Mouse (Mus musculus): ENCODE measurements around the gene Cd300ld4. TPM values are rescaled to one million over a fixed set of nuclear protein-coding genes. Genes with fewer than 3 reads are reported as not detected.
"Not testable (repeated sequence)": the region's sequence is repeated elsewhere in the genome, so short reads cannot be mapped to it uniquely, and the experiment has no call there.

Cd300ld4 gene
- total RNA-seq (2015; ENCODE audit: low replicate concordance) (1.7 TPM in 1 of 2 replicates, not detected in the other), total RNA-seq (2017; ENCODE audit: low replicate concordance) (2.1 TPM in 1 of 2 replicates, not detected in the other)

DNA sequence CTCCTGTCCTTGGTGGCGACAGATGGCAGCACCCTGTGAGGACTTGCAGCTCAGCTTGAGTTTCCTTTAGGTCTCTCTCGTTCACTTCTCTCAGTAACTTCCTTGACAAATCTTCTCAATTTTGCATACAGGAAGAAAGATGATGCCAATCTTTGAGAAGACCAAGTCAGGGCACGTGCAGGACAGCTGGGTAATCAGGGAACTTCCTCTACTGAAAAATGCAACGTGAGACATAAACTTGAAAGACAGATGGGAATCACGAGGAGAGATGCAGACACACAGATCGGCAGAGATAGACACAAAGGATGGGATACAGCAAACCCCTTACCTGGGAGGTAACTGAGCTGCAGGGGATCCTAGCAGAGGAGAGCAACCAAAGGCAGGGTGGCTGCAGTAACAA, at the start of gene Cd300ld4:
Gene Cd300ld4 (minus strand): TSS at position 101 of the 400 bp plus-strand sequence.
- not testable (repeated sequence) for ATAC-seq (replicated peaks; ENCODE audit: low FRiP score, poor library complexity, severe bottlenecking)

DNA sequence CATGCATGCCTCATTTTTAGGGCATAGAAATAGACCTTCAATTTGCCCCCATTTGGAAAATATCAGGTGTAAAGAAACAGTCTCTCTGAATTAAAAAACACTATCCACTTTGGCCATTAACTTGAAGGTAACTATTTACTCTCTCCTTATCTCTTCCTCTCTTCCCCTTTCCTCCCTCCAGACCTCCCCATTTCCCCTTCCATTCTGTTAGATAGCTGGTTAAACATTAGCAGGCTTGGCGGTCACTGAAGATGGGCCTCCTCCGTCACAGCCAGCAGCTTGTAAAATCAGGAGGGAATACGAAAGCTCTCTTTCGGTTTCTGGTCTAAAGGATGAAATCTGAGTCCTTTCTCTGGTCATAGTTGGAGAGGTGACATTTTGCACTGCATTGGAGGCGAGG, 49.0 kb upstream of the Cd300ld4 start:
- ATAC-seq (replicated peaks; ENCODE audit: low FRiP score, poor library complexity, severe bottlenecking), result no peak

DNA sequence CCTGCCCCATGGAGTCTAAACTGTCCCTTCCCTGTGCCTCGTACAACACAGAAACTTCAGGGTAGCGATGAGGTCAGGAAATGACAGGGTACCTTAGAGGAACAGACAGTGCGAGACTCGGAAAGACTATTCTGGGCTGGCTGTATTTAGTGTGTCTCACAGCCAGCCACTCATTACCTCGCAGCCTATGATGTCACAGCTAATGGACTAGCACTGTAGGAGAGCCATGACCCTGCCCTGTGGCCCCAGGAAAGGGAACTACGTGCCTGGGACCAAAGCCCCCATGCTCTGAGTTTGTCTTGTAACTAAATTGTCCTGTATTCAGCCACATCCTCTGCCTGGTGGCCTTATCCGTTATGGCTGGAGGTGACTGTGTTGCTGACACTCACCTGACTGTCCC, 48.6 kb upstream of the Cd300ld4 start:
- ATAC-seq (replicated peaks; ENCODE audit: low FRiP score, poor library complexity, severe bottlenecking), result no peak

DNA sequence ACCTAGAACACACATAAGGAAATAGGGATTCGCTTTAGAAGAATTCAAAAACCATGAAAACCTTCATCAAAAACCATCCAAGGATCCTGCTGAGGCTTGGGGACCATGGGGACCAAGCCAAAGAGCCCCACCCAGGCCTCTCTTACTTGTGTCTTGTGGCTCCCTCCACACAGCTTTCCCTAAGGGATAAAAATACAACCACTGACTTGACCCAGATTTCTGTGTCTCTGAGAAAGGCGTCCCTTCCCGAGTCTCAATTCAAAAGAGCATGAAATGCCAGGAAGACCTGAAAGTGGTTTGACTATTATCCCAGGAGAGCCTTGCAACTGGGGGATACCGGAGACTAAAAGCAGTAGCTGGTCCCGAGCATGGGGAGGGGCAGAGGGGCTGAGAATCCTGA, 46.2 kb upstream of the Cd300ld4 start:
- ATAC-seq (replicated peaks; ENCODE audit: low FRiP score, poor library complexity, severe bottlenecking), result no peak

DNA sequence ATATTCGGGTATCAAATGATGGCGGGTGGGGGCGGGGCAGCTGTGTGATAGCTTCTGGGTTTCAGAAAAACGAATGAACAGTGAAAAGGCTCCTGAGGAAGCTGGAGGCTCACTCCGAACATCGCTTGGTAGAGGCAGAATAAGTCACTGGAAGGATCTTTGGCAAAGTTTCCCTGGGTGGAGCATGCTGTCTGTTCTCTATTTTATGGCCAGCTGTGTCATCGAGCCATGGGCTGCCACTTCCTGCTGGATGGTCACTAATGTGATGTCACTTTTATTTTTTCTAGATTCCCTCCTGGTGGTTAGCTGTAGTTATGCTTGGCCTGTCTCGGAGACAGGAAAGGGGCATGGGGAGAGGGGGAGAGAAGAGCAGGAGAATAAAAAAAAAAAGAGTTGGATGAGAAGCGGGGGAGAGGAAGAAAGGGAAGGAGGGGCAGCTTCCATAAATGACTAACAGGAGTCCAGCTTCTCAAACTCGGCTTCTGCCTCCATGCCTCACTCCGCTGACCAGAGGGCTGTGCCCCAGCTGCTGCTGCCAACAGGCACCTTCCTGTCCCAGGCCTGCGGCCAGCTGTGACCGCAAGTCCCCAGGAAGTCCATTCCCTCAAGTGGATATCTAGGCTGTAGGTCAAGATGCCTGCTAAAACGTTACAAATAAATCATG, 45.0 kb upstream of the Cd300ld4 start:
- no peak for ATAC-seq (replicated peaks; ENCODE audit: low FRiP score, poor library complexity, severe bottlenecking)

DNA sequence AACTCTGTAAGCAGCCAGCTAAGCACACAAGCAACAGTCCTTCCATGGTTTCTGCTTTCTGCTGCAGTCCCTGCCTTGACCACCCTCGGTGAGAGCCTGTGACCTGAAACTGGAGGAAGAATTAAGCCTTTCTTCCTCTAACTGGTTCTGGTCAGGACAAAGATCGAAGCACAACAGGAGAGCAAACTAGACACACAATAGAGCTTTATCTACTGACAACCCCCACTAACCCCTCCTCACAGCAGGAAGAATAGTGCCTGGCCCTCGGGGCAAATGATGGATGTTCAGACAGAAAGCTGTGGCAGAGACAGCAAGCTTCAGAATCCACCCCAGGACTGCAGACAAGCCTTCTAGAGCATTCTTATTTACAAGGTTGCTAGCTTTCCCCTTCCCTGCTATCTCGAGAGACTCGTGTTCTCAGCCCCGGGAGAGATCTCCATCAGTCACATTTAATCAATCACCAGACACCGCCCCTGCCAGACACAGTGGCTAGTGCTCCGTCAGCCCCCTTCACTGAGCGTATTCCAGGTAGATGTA, 44.3 kb upstream of the Cd300ld4 start:
- no peak for ATAC-seq (replicated peaks; ENCODE audit: low FRiP score, poor library complexity, severe bottlenecking)

DNA sequence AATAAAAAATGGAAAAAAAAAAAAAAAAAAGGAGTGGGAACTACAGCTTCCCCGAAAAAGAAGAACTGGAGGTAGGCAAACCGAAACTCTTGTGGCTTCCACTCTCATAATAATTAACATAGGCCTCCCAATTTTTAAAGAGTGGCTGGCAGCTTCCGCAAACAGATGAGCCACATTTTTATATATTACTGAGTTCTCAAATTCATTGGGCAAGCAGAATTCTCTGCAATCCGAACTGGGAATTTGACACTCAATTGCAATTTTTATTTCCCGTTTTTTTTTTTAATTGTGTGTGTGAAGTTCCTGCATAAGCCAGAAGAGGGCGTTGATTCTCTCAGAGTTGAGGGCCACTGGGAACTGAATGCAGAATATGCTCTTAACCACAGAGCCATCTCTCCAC, 40.0 kb upstream of the Cd300ld4 start:
- ATAC-seq (replicated peaks; ENCODE audit: low FRiP score, poor library complexity, severe bottlenecking), result no peak

DNA sequence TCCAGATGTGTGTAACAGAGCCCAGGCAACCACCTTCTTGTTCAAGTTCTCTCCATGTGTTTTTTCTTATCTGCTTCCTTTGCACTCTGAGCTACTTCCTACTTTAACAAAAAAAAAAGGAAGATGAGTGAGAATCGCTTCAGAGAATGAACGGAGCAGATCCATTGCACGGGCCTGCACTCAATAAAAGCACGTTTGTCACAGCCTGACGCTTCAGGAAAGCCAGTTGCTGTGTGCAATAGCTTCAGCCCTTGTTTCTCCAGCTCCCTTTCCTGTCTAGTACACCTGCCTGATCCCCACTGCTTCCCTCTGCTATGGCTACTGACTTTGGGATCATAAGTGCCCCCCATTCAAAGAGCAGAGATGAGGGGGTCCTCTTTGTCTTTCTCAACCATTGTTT, 35.3 kb upstream of the Cd300ld4 start, which contains the start of gene Cd300e:
Gene Cd300e (minus strand): TSS at position 101 of the 400 bp plus-strand sequence.
- ATAC-seq (replicated peaks; ENCODE audit: low FRiP score, poor library complexity, severe bottlenecking), result no peak

DNA sequence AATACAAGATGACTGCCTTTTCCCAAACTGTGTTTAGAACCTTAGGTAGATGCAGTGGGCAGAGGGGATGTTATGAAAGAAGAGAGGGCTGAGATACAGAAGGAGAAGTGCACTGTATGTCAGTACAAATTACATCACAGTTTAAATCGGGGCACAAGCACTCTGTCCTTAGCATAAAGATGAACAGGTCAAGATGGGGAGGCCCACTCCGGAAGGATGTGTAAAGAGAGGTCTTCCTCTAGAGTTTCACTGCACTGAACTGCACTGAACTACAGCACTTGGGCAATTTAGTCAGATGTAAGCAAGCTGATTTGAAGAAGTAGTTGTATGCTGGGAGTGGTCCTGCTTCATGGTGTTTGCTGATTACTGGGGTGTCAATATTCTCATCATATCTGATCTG, 33.0 kb upstream of the Cd300ld4 start:
- ATAC-seq (replicated peaks; ENCODE audit: low FRiP score, poor library complexity, severe bottlenecking), result no peak

DNA sequence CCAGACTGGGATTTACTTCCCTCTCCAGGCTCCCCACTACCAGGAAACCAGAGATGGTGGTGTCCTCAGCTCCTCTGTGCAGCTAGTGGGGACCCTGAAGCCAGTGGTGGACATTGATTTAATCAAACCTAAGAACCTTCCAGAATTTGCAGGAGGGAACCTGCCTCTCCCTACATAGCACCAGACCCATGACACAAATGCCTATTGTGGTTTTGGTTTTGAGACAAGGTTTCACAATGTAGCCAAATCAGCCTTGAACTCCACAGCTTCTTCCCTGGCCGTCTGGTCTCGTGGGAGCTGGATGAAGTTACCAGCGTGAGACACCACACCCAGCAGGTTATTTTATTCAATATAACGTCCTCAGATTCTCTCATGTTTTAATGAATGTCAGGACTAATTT, 31.9 kb upstream of the Cd300ld4 start:
- no peak for ATAC-seq (replicated peaks; ENCODE audit: low FRiP score, poor library complexity, severe bottlenecking)

DNA sequence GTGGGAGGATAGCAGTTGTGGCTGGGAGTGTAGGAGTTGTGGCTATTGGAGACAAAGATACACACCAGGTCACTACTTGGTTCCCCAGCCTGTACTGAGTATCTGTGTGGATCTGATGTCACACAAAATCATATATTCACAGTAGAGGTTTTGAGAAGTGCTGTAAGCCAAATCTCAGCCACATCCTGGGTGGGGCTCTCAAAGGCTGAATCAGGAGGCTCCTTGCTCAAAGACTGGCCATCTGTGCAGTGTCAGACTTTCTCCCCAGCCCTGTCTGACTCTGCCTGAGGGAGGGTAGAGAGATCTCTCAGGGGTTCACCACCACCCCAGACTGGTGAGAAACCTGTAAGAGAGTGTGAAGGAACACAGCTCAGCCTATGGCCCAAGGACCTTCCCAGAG, 27.7 kb upstream of the Cd300ld4 start:
- no peak for ATAC-seq (replicated peaks; ENCODE audit: low FRiP score, poor library complexity, severe bottlenecking)

DNA sequence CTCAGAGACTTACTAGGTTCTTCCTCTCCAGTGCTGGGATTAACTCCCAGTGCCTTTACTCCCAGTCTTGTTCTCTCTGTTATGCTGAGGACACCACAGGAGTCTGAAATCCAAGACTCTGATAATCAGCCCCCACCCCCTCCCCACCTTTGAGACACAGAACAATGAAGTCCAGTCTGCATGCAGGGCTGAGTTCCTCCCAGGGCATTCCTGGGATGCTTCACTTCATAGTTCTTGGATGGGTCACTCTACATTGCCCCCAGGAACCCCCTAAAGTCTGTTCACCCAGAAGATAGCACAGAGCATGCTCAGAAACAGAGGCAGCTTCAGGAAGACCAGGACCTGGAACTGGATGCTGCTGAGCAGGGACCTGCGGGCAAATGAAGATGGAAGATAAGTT, 26.2 kb upstream of the Cd300ld4 start:
- ATAC-seq (replicated peaks; ENCODE audit: low FRiP score, poor library complexity, severe bottlenecking), result no peak

DNA sequence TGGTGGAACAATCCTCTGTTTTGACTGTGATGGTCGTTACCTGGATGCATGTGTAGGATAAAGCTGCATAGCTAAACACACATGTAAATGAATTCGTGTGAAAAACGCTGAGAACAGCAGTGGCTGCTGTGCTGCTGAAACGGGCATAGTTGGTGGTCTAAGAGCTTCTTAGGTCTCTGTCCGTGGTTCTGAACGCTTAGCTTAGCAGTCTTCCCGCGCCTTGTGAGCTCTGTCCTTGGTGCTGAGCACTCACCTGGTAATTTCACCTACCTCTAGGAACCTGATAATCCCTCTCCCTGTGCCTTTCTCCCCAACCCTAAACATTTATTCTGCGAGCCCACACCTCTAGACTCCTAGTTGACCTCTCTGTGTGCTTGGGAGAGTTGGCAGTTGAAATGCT, 25.4 kb upstream of the Cd300ld4 start:
- ATAC-seq (replicated peaks; ENCODE audit: low FRiP score, poor library complexity, severe bottlenecking), result no peak

DNA sequence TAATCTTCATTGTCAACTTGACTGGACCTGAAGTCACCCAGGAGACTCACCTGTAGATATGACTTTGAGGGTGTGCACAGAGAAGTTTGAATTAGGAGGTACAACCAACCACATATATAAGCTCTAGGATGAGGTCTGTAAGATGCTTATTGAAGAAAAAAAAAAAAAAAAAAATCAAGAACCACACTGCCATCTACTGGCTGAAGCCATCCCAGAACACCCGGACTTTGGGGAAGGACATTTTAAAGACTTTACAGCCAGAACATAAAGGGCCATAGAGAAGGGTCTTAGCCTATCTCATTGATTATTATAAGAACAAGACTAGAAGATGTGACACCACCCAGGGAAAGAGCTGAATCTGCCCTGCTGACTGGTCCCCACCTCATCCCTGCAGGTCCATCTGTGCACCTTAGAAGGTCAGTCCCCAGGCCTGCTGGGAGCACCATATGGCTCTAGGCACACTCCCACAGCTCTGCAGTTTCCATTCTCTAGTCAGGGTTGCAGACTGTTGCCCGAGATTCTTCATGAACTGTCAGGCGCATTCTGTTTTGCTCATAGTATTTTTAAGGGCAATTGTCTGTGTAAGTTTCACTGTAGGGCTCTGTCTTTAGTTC, 22.6 kb upstream of the Cd300ld4 start:
- ATAC-seq (replicated peaks; ENCODE audit: low FRiP score, poor library complexity, severe bottlenecking), result no peak

DNA sequence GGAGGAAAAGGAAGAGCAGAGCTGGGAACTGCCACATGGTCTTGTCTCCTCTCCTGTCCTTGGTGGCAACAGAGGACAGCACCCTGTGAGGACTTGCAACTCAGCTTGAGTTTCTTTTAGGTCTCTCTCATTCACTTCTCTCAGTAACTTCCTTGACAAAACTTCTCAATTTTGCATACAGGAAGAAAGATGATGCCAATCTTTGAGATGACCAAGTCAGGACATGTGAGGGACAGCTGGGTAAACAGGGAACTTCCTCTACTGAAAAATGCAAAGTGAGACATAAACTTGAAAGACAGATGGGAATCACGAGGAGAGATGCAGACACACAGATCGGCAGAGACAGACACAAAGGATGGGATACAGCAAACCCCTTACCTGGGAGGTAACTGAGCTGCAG, 21.4 kb upstream of the Cd300ld4 start, which contains the start of gene Cd300ld3:
Gene Cd300ld3 (minus strand): TSS at position 151 of the 400 bp plus-strand sequence.
- no peak for ATAC-seq (replicated peaks; ENCODE audit: low FRiP score, poor library complexity, severe bottlenecking)

DNA sequence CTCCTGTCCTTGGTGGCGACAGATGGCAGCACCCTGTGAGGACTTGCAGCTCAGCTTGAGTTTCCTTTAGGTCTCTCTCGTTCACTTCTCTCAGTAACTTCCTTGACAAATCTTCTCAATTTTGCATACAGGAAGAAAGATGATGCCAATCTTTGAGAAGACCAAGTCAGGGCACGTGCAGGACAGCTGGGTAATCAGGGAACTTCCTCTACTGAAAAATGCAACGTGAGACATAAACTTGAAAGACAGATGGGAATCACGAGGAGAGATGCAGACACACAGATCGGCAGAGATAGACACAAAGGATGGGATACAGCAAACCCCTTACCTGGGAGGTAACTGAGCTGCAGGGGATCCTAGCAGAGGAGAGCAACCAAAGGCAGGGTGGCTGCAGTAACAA, 10.9 kb upstream of the Cd300ld4 start, which contains the start of gene Cd300ld5:
Gene Cd300ld5 (minus strand): TSS at position 101 of the 400 bp plus-strand sequence.
- not testable (repeated sequence) for ATAC-seq (replicated peaks; ENCODE audit: low FRiP score, poor library complexity, severe bottlenecking)

DNA sequence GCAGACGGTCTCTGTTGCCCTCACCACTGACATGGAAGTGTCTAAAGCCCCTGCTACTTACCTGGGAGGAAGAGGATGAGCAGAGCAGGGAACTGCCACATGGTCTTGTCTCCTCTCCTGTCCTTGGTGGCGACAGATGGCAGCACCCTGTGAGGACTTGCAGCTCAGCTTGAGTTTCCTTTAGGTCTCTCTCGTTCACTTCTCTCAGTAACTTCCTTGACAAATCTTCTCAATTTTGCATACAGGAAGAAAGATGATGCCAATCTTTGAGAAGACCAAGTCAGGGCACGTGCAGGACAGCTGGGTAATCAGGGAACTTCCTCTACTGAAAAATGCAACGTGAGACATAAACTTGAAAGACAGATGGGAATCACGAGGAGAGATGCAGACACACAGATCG, 10.7 kb downstream of the Cd300ld4 start, which contains the start of gene Cd300ld2:
Gene Cd300ld2 (minus strand): TSS at position 101 of the 400 bp plus-strand sequence.
- ATAC-seq (replicated peaks; ENCODE audit: low FRiP score, poor library complexity, severe bottlenecking), result not testable (repeated sequence)

DNA sequence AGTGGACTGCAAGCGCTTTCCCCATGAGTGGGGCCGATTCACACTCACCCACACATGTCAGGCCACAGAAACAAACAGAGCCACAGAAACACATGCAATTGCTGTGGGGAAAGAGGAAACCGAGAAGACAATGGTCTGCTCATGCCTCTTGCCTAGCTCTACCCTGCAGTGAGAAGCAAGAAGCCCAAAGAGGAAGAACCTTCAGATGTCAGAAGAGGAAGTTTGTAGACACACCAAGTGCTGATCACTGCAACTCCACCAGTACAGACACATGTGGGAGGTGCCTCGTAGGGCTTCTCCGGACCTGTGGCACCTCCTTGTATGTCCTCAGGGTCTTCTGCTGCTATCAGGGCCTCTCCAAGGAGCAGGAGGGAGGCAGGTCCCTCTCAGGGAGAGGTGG, 22.7 kb downstream of the Cd300ld4 start:
- no peak for ATAC-seq (replicated peaks; ENCODE audit: low FRiP score, poor library complexity, severe bottlenecking)

DNA sequence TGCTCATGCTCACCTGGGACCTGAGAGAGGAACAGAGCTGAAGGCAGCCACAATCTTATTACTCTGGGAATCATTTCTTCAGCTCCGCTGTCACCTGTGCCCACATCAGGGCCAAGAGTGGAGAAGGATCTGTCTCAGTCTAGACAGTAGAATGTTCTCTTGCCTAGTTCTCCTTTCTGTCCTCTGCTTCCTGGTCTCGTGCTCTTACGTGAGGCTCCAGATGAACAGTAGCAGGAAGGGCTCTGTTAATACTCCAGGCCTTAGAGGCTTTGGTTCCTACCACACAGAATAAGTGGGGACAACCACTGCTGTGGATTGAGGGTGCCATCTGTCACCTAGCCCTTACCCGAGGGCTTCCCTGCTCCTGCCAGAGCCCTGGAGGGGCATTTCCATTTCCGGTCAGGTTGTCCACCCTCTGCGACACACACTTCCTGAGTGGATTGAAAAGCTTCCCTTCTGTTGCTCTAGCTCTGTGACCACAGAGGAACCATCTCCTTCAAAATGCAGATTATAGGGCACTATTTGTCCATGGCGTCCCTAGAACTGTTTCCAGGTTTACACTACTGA, 25.3 kb downstream of the Cd300ld4 start, which contains the start of gene Cd300c2:
Gene Cd300c2 (minus strand): TSS at position 407 of the 567 bp plus-strand sequence.
- ATAC-seq (replicated peaks; ENCODE audit: low FRiP score, poor library complexity, severe bottlenecking), result no peak

DNA sequence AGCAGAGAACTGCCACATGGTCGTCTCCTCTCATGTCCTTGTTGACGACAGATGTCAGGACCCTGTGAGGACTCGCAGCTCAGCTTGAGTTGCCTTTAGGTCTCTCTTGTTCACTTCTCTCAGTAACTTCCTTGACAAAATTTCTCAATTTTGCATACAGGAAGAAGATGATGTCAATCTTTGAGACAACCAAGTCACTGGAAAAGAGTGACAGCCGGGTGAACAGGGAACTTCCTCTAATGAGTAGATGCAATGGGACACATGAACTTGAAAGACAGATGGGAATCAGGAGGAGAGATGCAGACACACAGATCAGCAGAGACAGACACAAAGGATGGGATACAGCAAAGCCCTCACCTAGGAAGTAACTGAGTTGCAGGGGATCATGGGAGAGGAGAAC, 37.0 kb downstream of the Cd300ld4 start, which contains the start of gene Cd300ld:
Gene Cd300ld (minus strand): TSS at position 130 of the 400 bp plus-strand sequence.
- ATAC-seq (replicated peaks; ENCODE audit: low FRiP score, poor library complexity, severe bottlenecking), result no peak
